Mouse (Mus musculus) gastrocnemius, adult 2 months (tissue): ENCODE measurements around the gene Apobec3. TPM values are rescaled to one million over a fixed set of nuclear protein-coding genes. Genes with fewer than 3 reads are reported as not detected.

Experiments used
- DNase-seq: peaks from one replicate; pipeline ENCODE4 v3.0.0; 2022
- H3K27ac ChIP-seq: fragments of 200-600 bp; 2 replicates; pipeline ENCODE4 v1.8.1; 2022; ENCODE audit warnings: mild to moderate bottlenecking
- H3K4me3 ChIP-seq: fragments of 200-600 bp; 2 replicates; pipeline ENCODE4 v1.8.1; 2022; ENCODE audit warnings: mild to moderate bottlenecking, moderate library complexity
- CTCF ChIP-seq: fragments of 200-600 bp; IDR thresholded peaks from 2 replicates; pipeline ENCODE4 v1.8.1; 2022; ENCODE audit warnings: antibody characterized with exemption, mild to moderate bottlenecking, moderate library complexity
- intact Hi-C: fragments of 180-260 bp; cut with DNase I; formaldehyde crosslinking; loops from one replicate; pipeline ENCODE4 v1.15.1; 2025
- long read RNA-seq, 2 experiments: library from polyadenylated mRNA; stranded (forward); transcript quantifications; one replicate each; pipeline ENCODE4 v2.0.0; 2021
- total RNA-seq, 2 experiments: library from RNA; stranded (reverse); gene quantifications; 2 replicates each; pipeline ENCODE4 v1.2.3; 2021

Apobec3 gene
- total RNA-seq: 1 to 10 TPM; 2.4 to 2.6 TPM
- long read RNA-seq, experiment 1, partial matches to known transcripts: 0 of 1 reads
- long read RNA-seq, experiment 1, other reads (novel, unspliced or antisense): 0 of 1 reads
- long read RNA-seq, experiment 2, partial matches to known transcripts: 1 of 2 reads
- long read RNA-seq, experiment 2, other reads (novel, unspliced or antisense): 0 of 2 reads

GRCm38 (mm10) chr15:79891436-79892212, at the start of gene Apobec3:
TSS of gene Apobec3 (plus strand) at chr15:79891659.
- peak within 1 kb of the TSS; percentile 83 for H3K4me3 ChIP-seq
- DNase-seq: peak; percentile 79
- peak; percentile 81 for TF ChIP-seq CTCF
- peak within 1 kb of the TSS; percentile 88 for H3K27ac ChIP-seq
- intact Hi-C loops: no loop called here

- intact Hi-C loops: no loop called here
- no peak for TF ChIP-seq CTCF
- H3K27ac ChIP-seq: no peak overlapping the region
- no peak for DNase-seq
- no peak overlapping the region for H3K4me3 ChIP-seq
Measured at GRCm38 (mm10) chr15:79842985-79843384, 48.5 kb upstream of the Apobec3 start.

- no peak for DNase-seq
- intact Hi-C loops: no loop called here
- H3K27ac ChIP-seq: 0 out of 2 replicates have a peak overlapping the region, but pooled peaks have one; percentile 20
- no peak overlapping the region for H3K4me3 ChIP-seq
- TF ChIP-seq CTCF: no peak
Measured at GRCm38 (mm10) chr15:79845986-79846385, 45.5 kb upstream of the Apobec3 start.

- peak overlapping the region; percentile 46 for H3K27ac ChIP-seq
- no peak for TF ChIP-seq CTCF
- intact Hi-C loops: no loop called here
- H3K4me3 ChIP-seq: no peak overlapping the region
- DNase-seq: peak; percentile 70
Measured at GRCm38 (mm10) chr15:79847100-79847499, 44.4 kb upstream of the Apobec3 start.

DNA sequence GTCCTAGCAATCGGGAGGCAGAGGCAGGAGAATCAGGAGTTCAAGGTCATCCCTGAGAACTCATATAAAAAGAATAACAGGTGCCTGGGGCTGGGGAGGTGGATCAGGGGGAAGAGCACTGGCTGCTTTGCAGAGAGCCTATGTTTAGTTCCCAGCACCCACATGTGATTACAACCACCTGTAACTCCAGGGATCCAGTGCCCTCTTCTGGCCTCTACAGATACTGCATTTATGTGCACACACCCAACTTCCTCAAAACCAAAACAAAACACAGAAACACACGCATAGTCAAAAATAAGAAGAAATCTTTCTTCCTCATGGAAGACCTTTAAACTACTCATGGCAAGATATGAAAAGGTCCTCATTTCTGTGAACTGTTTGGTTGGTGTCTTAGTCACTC, 41.3 kb upstream of the Apobec3 start:
- no peak for DNase-seq
- intact Hi-C loops: no loop called here
- H3K27ac ChIP-seq: no peak overlapping the region

GRCm38 (mm10) chr15:79858979-79859378, 32.5 kb upstream of the Apobec3 start:
- TF ChIP-seq CTCF: no peak
- H3K27ac ChIP-seq: no peak overlapping the region
- H3K4me3 ChIP-seq: no peak overlapping the region
- intact Hi-C loops: no loop called here
- DNase-seq: no peak

More for the DNA sequence above, 41.3 kb upstream of the Apobec3 start:
- TF ChIP-seq CTCF: no peak
- H3K4me3 ChIP-seq: no peak overlapping the region

DNA sequence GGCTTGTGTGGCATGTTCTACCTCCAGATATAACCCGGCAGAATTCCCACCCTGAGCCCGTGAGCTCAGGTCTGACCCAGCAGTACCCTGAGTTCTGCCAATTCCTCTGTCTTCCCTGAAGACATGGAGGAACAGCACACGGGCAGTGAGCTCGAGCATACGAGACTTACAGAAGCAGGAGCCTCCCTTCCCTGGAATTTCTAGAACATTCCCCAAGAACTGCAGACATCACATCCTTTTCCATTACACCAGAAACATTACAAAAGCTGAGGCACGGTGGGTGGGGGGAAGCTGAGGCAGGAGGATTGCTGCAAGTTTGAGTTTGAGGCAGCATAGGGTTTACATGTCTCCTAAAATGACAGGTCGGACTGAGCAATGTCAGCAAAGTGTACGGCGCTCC, 31.6 kb upstream of the Apobec3 start:
- Histone ChIP-seq H3K27ac (no peak overlapping the region), H3K4me3 (no peak overlapping the region)
- no peak for DNase-seq
- no peak for TF ChIP-seq CTCF
- intact Hi-C loops: no loop called here

GRCm38 (mm10) chr15:79867260-79868002, 24.0 kb upstream of the Apobec3 start:
- intact Hi-C loops: no loop called here
- TF ChIP-seq CTCF: 0 out of 2 replicates have a peak, but pooled peaks have one; percentile 15
- H3K27ac ChIP-seq: no peak overlapping the region
- no peak overlapping the region for H3K4me3 ChIP-seq
- DNase-seq: no peak

DNA sequence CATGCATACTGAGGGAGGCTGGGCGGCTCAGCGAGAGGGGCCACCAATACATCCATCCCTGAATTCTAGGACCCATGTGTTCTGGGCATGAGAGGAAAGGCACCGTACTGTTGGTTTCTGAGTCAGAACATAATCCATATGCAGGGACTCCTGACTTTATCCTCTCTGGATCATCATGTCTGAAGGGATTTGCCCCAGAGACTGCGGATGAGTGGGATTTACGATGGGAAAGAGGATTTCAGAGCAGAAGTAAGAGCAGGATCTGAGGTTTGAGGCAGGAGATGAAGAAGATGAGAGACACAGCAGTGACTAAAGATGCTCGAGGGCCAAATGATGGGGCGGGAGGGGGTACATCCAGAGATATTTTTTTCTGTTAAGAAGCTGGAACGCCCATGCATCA, 17.9 kb upstream of the Apobec3 start:
- H3K4me3 ChIP-seq: no peak overlapping the region
- no peak for DNase-seq
- TF ChIP-seq CTCF: no peak
- intact Hi-C loops: no loop called here
- H3K27ac ChIP-seq: no peak overlapping the region

DNA sequence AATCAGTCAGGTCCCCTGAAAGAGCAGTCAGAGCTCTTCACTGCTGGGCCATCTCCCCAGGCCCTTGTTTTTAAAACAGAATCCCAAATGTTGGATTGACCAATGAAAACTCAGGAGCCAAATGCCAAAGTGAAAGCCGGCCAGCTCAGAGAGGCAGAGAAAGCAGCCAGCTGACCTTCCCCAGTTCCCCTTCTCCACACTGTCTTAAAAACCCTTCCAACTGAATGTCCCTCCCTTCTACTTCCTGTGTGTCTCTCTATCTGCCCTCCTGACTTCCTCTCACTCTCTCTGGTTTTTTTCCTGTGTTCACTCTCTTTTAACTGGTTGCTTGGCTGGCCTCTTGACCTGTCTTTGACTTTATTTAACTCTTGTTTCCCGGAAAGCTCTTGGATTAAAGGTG, 17.5 kb upstream of the Apobec3 start:
- no peak for DNase-seq
- no peak overlapping the region for H3K27ac ChIP-seq
- intact Hi-C loops: no loop called here
- no peak for TF ChIP-seq CTCF
- no peak overlapping the region for H3K4me3 ChIP-seq

DNA sequence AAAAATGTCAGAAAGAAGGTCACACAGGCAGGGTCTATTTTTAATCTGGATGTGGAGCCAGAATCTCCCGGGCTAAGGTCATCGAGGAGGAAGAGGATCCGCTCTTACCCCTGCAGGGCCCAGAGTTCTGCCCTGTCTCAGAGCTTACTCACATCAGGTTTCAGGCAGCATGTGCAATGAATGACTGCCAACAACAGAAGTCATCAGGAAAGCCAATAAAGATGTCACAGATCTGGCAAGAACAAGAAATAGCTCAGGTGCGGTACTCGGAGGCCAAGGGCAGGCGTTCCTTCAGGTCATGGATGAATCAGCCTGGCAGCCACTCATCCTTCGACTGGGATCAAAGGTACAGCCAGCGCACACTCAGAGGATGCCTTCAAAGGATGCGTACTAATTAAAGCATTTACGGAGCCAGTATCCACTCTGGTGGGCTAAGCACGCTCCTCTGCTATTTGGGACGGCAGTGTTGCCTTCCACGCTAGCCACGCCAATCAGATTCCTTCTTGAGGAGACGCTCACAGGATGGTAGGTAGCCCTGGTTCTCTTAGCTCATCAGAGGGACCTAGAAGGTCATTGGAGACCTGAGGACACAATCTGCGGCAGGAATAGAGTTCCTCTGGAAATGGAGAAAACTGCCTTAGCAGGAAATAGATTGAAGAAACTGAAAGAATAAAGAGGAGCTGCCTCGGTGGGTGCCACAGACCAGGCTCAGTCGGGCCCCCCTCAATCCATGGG, 16.0 kb upstream of the Apobec3 start:
- peak; percentile 21 for DNase-seq
- peak overlapping the region; percentile 40; the same call in 1 of the 2 replicates for H3K27ac ChIP-seq
- TF ChIP-seq CTCF: no peak
- intact Hi-C loops: no loop called here
- H3K4me3 ChIP-seq: no peak overlapping the region

DNA sequence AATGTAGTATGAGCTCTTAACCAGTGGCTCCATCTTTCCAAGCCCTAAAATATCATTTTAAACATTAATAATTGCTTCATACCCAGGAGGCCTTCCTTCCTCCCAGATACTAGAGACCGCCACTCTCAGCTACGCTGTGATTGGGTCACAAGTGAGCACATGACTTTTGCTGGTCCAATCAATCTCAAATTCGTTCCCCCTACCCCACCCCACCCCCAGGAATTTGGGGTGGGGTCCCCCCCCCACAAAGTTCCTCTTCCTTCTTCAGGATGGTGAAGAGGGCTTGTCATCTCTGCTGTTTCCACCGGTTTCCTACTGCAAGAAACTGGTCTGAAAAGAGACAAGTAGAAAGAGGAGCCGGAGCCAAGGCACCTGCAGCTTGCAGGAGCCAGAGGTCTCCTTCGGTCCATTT, 12.7 kb upstream of the Apobec3 start:
- TF ChIP-seq CTCF: no peak
- Histone ChIP-seq H3K27ac (peak overlapping the region; percentile 83), H3K4me3 (peak overlapping the region; percentile 58)
- intact Hi-C loops: no loop called here
- DNase-seq: peak; percentile 31
